Mouse (Mus musculus) hindbrain, embryonic 15.5 days (tissue): ENCODE results near the gene Wdr35. TPM values are rescaled to one million over a fixed set of nuclear protein-coding genes. Genes with fewer than 3 reads are reported as not detected.

Experiments used
- ATAC-seq: fragments of 200-750 bp; cut with Nextera tagmentation; 2 replicates; pipeline ENCODE4 v1.8.0; 2017; ENCODE audit warnings: low read depth, moderate number of reproducible peaks, moderate TSS enrichment; ENCODE audit not compliant: low FRiP score
- H3K27ac ChIP-seq: fragments of 300-500 bp; sonication (generic); replicated peaks from 2 replicates; pipeline ENCODE4 v1.5.1; 2015; ENCODE audit warnings: mild to moderate bottlenecking, inconsistent platforms
- H3K27me3 ChIP-seq: fragments of 300-500 bp; sonication (generic); 2 replicates; pipeline ENCODE4 v1.6.1; 2015; ENCODE audit warnings: control low read depth, inconsistent platforms
- H3K36me3 ChIP-seq: fragments of 300-500 bp; sonication (generic); 2 replicates; pipeline ENCODE4 v1.6.1; 2015; ENCODE audit warnings: control low read depth, inconsistent platforms
- H3K4me1 ChIP-seq: fragments of 300-500 bp; sonication (generic); replicated peaks from 2 replicates; pipeline ENCODE4 v1.6.1; 2015; ENCODE audit warnings: control low read depth, inconsistent platforms
- H3K4me2 ChIP-seq: fragments of 300-500 bp; sonication (generic); 2 replicates; pipeline ENCODE4 v1.6.1; 2015; ENCODE audit warnings: moderate library complexity, mild to moderate bottlenecking, inconsistent platforms
- H3K4me3 ChIP-seq: fragments of 300-500 bp; sonication (generic); 2 replicates; pipeline ENCODE4 v1.5.1; 2015; ENCODE audit warnings: mild to moderate bottlenecking, inconsistent platforms
- H3K9ac ChIP-seq: fragments of 300-500 bp; sonication (generic); 2 replicates; pipeline ENCODE4 v1.6.1; 2015; ENCODE audit warnings: inconsistent platforms
- H3K9me3 ChIP-seq: fragments of 300-500 bp; sonication (generic); 2 replicates; pipeline ENCODE4 v1.6.1; 2016; ENCODE audit warnings: control low read depth, inconsistent platforms
- WGBS: fragments of 180-500 bp; shearing (Covaris S2); methylation state at CpG from one replicate; pipeline ENCODE4 v1.1.7; 2015; 5-methylcytosine and 5-hydroxymethylcytosine counted together
- polyA plus RNA-seq: library from polyadenylated mRNA; unstranded; fragments of >200 nt; fragmentation: Nextera tagmentation; extraction: Ambion mirVana; gene quantifications from 2 replicates; pipeline ENCODE4 v1.2.1, GENCODE M21; 2015

Gene Wdr35
- polyA plus RNA-seq, 1 experiment from 2014 or later, result 21.7 TPM

DNA sequence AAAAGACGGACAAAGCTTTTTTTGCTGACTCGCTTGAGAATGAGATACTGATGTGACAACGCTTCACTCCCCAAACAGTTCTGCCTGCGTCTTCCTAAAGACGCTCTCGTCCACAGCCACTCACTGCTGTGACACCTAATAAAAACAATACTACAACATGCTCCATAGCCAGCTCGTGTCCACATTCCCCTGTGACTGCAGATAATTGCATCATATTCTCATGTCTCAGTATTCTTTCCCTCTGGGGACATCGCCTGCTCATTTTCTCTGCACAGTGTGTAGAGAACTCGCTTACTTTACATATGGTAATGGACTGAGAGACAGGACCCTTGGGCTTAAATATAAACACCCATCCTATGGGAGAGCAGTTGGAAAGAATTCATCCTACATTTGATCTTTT lies 62.7 kb downstream of the Wdr35 start:
- H3K27me3 ChIP-seq, result no peaks in the 10 kb centered on the region
- H3K36me3 ChIP-seq, result no peaks in the 10 kb centered on the region
- H3K4me3 ChIP-seq, result no peak overlapping the region
- H3K4me1 ChIP-seq, result peaks cover under 1% of the 10 kb centered on the region; the same call in 1 of the 2 replicates
- no peaks in the 10 kb centered on the region for H3K9me3 ChIP-seq
- no peak for ATAC-seq
- no peak overlapping the region for H3K27ac ChIP-seq
- no peak overlapping the region for H3K4me2 ChIP-seq
- no peak overlapping the region for H3K9ac ChIP-seq
- WGBS, result 75% methylated on average over 9 of the region's 9 CpGs

DNA sequence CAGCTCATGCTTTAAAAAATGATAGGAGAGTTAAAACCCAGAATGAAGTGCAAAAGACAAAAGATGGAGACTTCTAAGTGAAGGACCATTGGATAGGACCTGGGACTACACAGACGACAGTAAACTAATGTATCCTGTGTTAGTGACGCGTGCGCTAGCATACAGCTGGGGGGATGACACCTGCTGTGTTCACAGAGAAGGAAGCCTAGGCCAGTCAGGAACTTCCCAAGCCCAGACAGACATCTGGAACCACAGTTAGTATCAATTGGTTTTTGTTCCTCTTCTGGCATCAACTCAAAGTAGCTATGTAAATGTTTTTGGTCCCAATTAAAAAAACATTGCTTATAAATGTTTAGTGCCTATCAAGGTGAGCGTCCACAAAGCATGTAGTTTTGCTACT lies 66.5 kb downstream of the Wdr35 start:
- Histone ChIP-seq H3K9ac (no peak overlapping the region), H3K27ac (no peak overlapping the region), H3K4me3 (no peak overlapping the region), H3K36me3 (no peaks in the 10 kb centered on the region), H3K27me3 (no peaks in the 10 kb centered on the region), H3K9me3 (no peaks in the 10 kb centered on the region), H3K4me1 (no peaks in the 10 kb centered on the region), H3K4me2 (no peak overlapping the region)
- WGBS, result 79% methylated on average over 5 of the region's 5 CpGs
- no peak for ATAC-seq

DNA sequence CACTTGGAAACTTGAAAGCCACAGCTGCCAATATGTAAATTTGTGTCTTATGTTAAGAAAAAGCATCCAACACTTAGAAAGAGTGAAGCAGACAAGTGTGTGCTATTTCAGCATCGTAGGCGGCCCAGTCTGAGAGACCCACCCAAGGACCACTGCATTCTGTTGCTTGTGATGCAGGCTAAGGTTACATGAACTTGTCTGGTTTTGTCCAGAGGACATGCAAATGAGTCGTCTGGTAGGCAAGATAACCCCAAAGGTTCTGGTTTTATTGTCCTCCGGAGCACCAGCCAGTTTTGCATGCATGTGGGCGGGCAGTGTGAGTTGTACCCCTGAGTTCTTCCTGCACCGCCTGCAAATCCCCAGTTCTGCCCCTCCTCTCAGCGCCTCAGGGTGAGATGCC lies 67.0 kb downstream of the Wdr35 start:
- WGBS, result 82% methylated on average over 7 of the region's 7 CpGs
- H3K4me1 ChIP-seq, result no peaks in the 10 kb centered on the region
- no peak overlapping the region for H3K9ac ChIP-seq
- no peak for ATAC-seq
- H3K4me3 ChIP-seq, result no peak overlapping the region
- H3K36me3 ChIP-seq, result no peaks in the 10 kb centered on the region
- no peaks in the 10 kb centered on the region for H3K27me3 ChIP-seq
- H3K27ac ChIP-seq, result no peak overlapping the region
- H3K9me3 ChIP-seq, result no peaks in the 10 kb centered on the region
- H3K4me2 ChIP-seq, result no peak overlapping the region

DNA sequence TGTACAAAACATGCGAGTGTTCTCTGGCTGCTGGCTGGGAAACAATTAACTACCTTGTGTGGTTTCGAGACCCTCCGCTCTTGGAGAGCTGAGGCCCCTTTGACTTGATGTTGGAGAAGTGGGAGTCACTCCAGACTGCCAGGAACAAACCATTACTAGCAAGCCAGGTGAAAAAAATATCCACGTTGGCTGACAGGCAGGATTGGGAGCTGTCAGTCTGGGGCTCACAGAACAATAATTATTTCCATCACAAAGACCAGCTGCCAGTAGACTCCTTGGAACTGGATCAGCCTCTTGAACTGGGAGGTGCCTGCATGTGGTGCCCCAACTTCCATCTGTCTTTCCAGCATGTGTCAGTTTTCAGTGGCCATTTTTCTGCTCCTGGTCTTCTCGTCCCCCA lies 68.6 kb downstream of the Wdr35 start:
- H3K36me3 ChIP-seq, result no peaks in the 10 kb centered on the region
- H3K27ac ChIP-seq, result no peak overlapping the region
- H3K4me2 ChIP-seq, result no peak overlapping the region
- H3K9me3 ChIP-seq, result no peaks in the 10 kb centered on the region
- WGBS, result 69% methylated on average over 5 of the region's 5 CpGs
- no peaks in the 10 kb centered on the region for H3K4me1 ChIP-seq
- no peak overlapping the region for H3K4me3 ChIP-seq
- H3K27me3 ChIP-seq, result no peaks in the 10 kb centered on the region
- ATAC-seq, result no peak
- no peak overlapping the region for H3K9ac ChIP-seq

DNA sequence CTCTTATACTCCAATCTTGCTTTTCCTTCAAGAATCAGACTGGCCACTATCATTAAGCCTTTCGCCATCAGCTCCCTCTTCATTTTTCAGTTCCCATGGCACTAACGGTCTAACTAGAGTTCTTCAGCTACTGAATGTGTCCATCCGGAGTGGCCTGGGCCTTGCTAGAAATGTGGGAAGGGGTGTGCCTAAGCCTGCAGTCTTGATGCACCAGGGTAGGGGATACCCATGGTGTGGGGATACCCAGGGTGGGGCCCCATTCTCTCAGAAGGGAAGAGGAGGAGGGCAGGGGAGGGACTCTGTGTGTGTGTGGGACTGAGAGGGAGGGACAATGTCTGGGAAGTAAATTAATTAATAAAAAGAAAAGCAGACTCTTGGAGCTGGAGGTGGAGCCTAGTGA lies 69.1 kb downstream of the Wdr35 start:
- Histone ChIP-seq H3K36me3 (no peaks in the 10 kb centered on the region), H3K27ac (no peak overlapping the region), H3K4me3 (no peak overlapping the region), H3K4me2 (no peak overlapping the region), H3K4me1 (no peaks in the 10 kb centered on the region), H3K9ac (no peak overlapping the region), H3K9me3 (no peaks in the 10 kb centered on the region), H3K27me3 (no peaks in the 10 kb centered on the region)
- peak; percentile 55; the same call in 1 of the 2 replicates for ATAC-seq
- WGBS, result 88% methylated on average over 3 of the region's 3 CpGs

DNA sequence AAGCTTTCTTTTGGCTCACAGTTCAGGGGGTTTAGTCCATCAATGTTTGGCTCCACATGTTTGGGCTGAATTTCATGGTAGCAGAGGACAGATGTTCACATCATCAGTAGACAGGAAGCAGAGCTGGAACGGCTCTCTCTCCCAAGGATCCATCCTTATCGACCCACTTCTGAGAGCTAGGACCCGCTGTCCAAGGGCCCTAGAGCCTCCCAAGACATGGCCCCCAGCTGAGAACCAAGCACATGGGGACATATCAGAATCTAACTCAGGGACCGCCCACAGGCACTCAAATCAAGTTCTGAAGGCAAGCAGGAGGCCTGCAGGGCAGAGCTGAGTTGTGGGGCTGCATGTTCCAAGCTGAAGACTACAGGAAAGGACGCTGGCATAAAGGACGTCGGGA lies 71.0 kb downstream of the Wdr35 start:
- no peaks in the 10 kb centered on the region for H3K27me3 ChIP-seq
- no peak overlapping the region for H3K27ac ChIP-seq
- no peaks in the 10 kb centered on the region for H3K36me3 ChIP-seq
- no peaks in the 10 kb centered on the region for H3K4me1 ChIP-seq
- H3K4me3 ChIP-seq, result no peak overlapping the region
- H3K4me2 ChIP-seq, result no peak overlapping the region
- ATAC-seq, result no peak
- no peak overlapping the region for H3K9ac ChIP-seq
- no peaks in the 10 kb centered on the region for H3K9me3 ChIP-seq
- 92% methylated on average over 7 of the region's 7 CpGs for WGBS

DNA sequence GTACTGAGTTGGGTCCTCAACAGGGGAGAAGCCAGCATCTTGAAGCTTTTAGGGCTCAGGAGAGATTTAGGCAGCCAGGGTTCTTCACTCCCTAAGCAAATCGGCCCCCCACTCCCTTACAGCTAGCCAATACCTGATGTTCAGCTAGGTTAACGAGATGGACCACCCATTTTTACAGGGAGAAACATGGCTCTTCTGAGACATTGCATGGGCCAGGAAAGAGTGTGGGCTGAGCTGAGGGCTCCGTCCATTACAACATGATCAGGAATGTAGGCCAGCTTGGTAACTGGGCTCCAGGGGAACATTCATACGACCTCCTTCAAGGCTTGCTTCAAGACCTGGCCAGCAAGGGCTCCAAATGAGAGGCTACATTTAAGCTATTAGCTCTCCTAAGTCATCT lies 73.0 kb downstream of the Wdr35 start:
- no peak overlapping the region for H3K4me2 ChIP-seq
- H3K27ac ChIP-seq, result no peak overlapping the region
- no peaks in the 10 kb centered on the region for H3K4me1 ChIP-seq
- ATAC-seq, result no peak
- H3K9ac ChIP-seq, result no peak overlapping the region
- no peaks in the 10 kb centered on the region for H3K36me3 ChIP-seq
- WGBS, result 86% methylated on average over 4 of the region's 4 CpGs
- no peaks in the 10 kb centered on the region for H3K27me3 ChIP-seq
- H3K9me3 ChIP-seq, result no peaks in the 10 kb centered on the region
- H3K4me3 ChIP-seq, result no peak overlapping the region

DNA sequence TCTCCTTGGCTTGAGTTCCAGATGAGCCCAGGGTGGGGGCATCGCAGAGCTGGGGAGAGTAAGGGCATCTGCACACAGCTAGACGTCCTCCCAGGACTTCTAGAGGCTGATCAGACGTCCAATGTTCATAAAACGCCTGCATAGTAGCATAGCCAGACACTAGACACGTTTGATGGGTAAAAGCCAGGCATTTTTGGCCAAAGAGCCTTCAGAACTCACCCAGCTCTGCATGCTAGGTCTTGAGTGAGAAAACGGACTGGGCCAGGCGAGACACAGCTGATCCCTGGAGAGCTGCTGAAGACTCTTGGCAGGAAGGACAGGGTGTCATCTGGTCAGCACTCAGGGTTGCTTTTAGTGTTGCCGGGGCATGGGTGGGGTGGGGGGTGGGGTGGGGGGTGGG lies 74.4 kb downstream of the Wdr35 start:
- Histone ChIP-seq H3K27ac (no peak overlapping the region), H3K4me3 (no peak overlapping the region), H3K4me1 (no peaks in the 10 kb centered on the region), H3K36me3 (no peaks in the 10 kb centered on the region), H3K27me3 (no peaks in the 10 kb centered on the region), H3K4me2 (no peak overlapping the region), H3K9ac (no peak overlapping the region), H3K9me3 (no peaks in the 10 kb centered on the region)
- 79% methylated on average over 8 of the region's 8 CpGs for WGBS
- ATAC-seq, result no peak

DNA sequence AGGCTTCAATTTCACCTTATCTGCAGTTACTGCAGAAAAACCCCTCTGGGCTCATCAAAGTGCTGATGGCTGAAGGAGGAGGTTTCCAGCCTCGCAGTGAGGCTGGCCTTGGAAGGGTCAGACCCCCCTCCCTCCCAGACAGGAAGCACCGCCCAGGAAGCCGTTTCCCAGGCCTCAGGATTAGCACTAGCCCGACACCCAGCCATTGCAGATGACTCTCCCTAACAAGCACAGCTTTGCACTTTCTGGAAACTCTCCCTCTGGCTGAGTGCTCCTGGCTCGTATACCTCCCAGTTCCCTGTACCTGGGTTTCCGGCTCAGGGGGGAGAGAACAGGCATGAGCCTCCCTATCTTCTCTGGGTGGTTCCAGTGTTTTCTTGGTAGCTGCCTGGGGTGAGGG lies 77.1 kb downstream of the Wdr35 start:
- Histone ChIP-seq H3K27me3 (no peaks in the 10 kb centered on the region), H3K9me3 (no peaks in the 10 kb centered on the region), H3K4me1 (no peaks in the 10 kb centered on the region), H3K27ac (no peak overlapping the region), H3K36me3 (no peaks in the 10 kb centered on the region), H3K4me3 (no peak overlapping the region), H3K9ac (no peak overlapping the region), H3K4me2 (no peak overlapping the region)
- 58% methylated on average over 6 of the region's 6 CpGs for WGBS
- no peak for ATAC-seq

DNA sequence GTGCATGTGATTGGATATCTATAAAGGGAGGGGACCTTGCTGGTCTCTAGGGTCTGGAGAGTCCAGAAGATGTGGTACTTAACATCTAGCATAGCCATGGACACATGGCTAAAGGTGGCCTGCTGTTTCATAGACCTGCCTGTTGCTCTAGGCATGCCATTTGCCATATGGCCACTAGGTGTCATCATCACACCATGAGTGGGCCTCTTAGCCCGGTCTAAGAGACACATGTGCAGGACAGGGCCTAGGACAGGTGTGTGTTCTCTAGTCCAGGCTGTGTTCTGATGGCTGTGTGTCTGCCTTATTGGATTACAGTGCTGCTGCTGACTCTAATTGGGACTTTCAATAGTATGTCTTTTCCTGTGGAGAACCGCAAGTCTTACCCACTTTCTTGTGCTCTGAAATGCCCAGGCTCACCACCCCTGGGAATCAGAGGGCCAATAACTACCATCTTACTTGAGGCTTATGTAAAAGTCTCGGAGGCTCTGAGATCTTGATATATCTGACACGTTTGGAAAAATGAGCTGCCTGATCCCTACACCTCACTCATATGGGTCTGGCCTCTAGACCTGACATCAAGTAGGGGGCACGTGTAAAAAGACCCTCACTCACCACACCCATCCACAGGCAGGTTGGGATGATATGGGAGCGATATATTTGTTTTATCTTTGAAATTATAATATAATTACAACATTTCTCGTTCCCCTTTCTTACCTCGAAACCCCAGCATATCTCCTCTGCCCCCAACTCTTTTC lies 78.6 kb downstream of the Wdr35 start:
- no peaks in the 10 kb centered on the region for H3K9me3 ChIP-seq
- no peaks in the 10 kb centered on the region for H3K4me1 ChIP-seq
- no peak overlapping the region for H3K4me2 ChIP-seq
- no peak overlapping the region for H3K9ac ChIP-seq
- no peak overlapping the region for H3K4me3 ChIP-seq
- H3K36me3 ChIP-seq, result no peaks in the 10 kb centered on the region
- H3K27ac ChIP-seq, result no peak overlapping the region
- ATAC-seq, result peak; percentile 93
- no peaks in the 10 kb centered on the region for H3K27me3 ChIP-seq
- WGBS, result 59% methylated on average over 8 of the region's 8 CpGs

DNA sequence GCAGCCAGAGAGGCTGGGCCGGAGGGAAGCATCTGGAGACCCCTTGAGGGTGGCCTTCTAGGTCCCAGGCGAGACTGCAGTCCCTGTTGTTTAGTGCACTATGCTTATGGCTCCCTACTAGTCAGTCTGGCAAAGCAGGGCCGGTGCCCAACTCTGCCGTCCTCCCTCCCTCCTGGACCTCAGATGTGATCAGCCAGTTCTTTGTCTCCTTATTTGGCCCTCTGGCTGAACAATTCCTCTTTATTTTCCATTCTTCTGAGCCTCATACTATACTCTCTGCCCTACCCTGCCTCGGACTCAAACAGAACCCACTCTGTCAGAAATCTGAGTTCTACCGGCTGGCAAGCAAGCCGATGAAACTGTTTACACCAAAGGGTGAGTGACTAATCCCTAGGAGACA lies 79.7 kb downstream of the Wdr35 start:
- 53% methylated on average over 7 of the region's 7 CpGs for WGBS
- Histone ChIP-seq H3K9me3 (no peaks in the 10 kb centered on the region), H3K36me3 (no peaks in the 10 kb centered on the region), H3K9ac (no peak overlapping the region), H3K27me3 (no peaks in the 10 kb centered on the region), H3K4me1 (no peaks in the 10 kb centered on the region), H3K4me2 (no peak overlapping the region), H3K4me3 (no peak overlapping the region), H3K27ac (no peak overlapping the region)
- no peak for ATAC-seq

DNA sequence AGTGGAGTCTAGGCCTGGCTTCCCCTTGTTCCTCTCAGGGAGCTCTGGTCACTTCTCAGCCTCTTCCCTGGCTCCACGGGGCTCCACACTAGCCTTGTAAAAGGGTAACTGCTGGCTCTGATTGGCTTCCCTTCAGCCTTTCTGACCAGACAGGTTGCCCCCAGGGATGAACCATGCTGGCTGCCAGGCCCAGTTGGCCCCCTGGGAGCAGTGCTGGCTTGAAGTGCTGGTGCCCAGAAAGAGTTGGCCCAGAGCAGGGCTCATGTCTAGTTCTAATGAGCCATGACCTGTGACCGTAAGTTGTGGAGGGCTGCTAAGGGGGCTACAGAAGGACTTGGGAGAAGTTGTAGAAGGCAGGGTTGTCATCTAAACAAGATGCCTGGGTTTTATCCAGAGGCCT lies 80.3 kb downstream of the Wdr35 start:
- Histone ChIP-seq H3K9ac (no peak overlapping the region), H3K9me3 (no peaks in the 10 kb centered on the region), H3K36me3 (no peaks in the 10 kb centered on the region), H3K4me3 (no peak overlapping the region), H3K4me2 (no peak overlapping the region), H3K27me3 (no peaks in the 10 kb centered on the region), H3K4me1 (no peaks in the 10 kb centered on the region), H3K27ac (no peak overlapping the region)
- WGBS, result 68% methylated on average over 2 of the region's 2 CpGs
- ATAC-seq, result no peak

DNA sequence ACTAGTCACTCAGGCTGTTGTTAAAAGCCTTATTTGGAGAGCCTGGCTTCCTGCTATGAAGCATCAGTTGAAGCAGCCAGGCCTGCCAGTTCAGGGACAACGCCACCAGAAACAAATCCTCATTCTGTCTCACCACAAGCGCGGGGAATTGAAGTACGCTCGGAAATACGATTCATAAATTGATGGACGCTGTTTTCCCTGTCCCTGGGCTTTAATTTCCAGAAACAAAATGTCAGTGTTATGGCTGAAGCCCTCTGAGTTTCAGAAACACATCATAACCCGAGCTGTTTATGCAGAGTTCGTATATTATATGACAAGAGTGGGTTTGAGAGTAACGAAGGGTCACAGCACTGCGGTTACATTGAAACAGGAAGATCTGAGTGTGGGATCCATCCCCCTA lies 81.6 kb downstream of the Wdr35 start:
- no peaks in the 10 kb centered on the region for H3K9me3 ChIP-seq
- no peaks in the 10 kb centered on the region for H3K27me3 ChIP-seq
- 81% methylated on average over 11 of the region's 11 CpGs for whole genome bisulfite sequencing
- H3K4me2 ChIP-seq, result no peak overlapping the region
- H3K9ac ChIP-seq, result no peak overlapping the region
- ATAC-seq, result no peak
- no peak overlapping the region for H3K27ac ChIP-seq
- H3K4me3 ChIP-seq, result no peak overlapping the region
- H3K4me1 ChIP-seq, result no peaks in the 10 kb centered on the region
- no peaks in the 10 kb centered on the region for H3K36me3 ChIP-seq
